Mouse (Mus musculus): ENCODE data around the gene Nfia. TPM values are rescaled to one million over a fixed set of nuclear protein-coding genes. Genes with fewer than 3 reads are reported as not detected.

Gene Nfia
- polyA plus RNA-seq, 1 experiment from 2014 or later, result 54.3 TPM

DNA sequence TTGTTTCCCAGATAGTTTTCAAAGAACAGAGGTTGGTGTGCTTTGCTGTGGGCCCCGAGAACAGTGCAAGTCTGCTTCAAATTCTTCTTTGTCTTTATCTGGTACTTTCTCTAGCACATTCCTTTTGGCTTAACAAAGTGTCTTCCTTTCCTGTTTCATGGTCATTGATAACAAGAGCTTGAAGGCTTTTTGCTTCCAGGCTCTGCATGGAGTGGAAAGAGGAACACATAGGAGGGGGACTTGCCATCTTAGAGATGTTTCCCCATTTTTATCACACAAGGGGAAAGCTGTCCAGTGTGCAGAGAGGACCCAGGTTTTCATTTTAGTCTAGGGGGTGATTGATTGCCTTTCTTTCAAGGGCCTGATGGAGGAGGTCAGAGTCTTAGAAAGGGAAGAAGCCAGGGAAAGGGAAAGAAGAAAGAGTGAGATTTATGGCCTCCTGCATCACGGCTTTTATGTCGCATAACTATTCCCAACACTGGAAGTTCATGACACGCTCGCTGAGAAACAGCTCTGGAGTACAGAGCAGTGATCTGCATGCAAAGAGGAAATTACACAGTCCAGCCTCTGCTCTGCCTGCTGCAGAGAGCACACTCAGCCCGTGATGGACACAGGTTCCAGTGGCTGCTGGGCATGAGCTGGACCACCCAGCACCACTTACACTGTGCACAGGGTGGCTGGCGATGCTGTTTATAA is 67.0 kb downstream of the Nfia start:
- Histone ChIP-seq H3K27me3 (ENCODE audit: control insufficient read depth, insufficient read depth, low read length) (no peaks in the 10 kb centered on the region), H3K4me2 (ENCODE audit: low read length) (peak overlapping the region; percentile 17), H3K4me1 (ENCODE audit: control insufficient read depth in 2 of 2, insufficient read depth in 2 of 2, low read length in 2 of 2) (peaks cover 29 to 72% of the 10 kb centered on the region in 2 experiments), H3K36me3 (ENCODE audit: control insufficient read depth, insufficient read depth, low read length) (no peaks in the 10 kb centered on the region), H3K9me3 (ENCODE audit: control insufficient read depth, low read length) (no peaks in the 10 kb centered on the region), H3K27ac (replicated peaks in 1 of 2; ENCODE audit: control insufficient read depth in 1 of 2, insufficient read depth in 1 of 2, low read depth in 2 of 2, low read length in 2 of 2) (peak overlapping the region; percentile 75 to 91), H3K4me3 (ENCODE audit: control insufficient read depth in 1 of 2, insufficient read depth in 1 of 2, low read depth in 1 of 2, low read length in 2 of 2) (no peak overlapping the region), H3K9ac (ENCODE audit: low read length) (peak overlapping the region; percentile 55)
- ATAC-seq (ENCODE audit: insufficient number of reproducible peaks, insufficient read depth, low FRiP score, low read depth), result peak; percentile 54
- WGBS, result 22% methylated on average over 7 of the region's 7 CpGs

DNA sequence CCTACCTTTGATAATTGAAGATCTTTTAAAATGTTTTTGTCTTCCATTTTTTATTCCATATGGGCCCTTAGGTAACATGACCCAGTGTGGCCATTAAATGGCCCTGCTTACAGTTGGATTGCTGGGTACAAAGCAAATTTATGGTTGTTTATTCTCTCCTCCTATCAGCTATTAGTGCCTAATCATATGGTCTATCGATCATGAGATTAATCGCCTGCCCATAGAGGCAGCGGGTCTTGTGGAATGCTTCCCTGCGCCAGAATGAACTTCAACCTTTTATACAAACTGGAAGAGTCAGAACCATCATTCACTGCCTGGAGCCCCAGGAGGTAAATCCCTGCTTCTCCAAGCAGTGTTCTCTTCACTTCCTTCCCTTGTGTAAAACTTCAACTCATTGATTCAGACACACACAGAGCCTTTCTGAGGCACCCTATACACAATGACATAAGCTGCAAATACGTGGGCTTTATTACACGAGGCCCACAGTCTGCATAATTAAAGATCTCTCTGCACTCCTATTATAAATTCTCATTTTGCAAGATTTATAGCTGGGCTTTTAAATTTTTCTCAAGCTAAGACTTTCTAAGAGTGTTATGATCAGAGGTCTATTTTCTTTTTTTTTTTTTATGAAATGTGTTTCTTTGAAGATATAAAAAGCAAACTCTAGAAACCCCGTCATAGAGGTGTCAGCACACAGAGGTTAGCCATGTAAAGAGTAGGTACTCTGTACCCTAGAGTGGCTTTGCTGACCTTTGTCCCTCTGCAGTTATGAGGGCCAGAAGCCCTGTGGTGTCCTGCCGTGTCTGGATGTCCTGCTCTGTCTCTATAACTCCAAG is 67.9 kb downstream of the Nfia start:
- H3K9ac ChIP-seq (ENCODE audit: low read length), result peak overlapping the region; percentile 55
- no peak overlapping the region; the same call in 1 of the 2 replicates for H3K4me2 ChIP-seq (ENCODE audit: low read length)
- H3K27ac ChIP-seq (replicated peaks in 1 of 2; ENCODE audit: control insufficient read depth in 1 of 2, insufficient read depth in 1 of 2, low read depth in 2 of 2, low read length in 2 of 2), result peak overlapping the region; percentile 75 to 91
- ATAC-seq (ENCODE audit: insufficient number of reproducible peaks, insufficient read depth, low FRiP score, low read depth), result no peak
- peaks cover 32 to 73% of the 10 kb centered on the region in 2 experiments for H3K4me1 ChIP-seq (ENCODE audit: control insufficient read depth in 2 of 2, insufficient read depth in 2 of 2, low read length in 2 of 2)
- no peak overlapping the region for H3K4me3 ChIP-seq (ENCODE audit: control insufficient read depth in 1 of 2, insufficient read depth in 1 of 2, low read depth in 1 of 2, low read length in 2 of 2)
- 72% methylated on average over 8 of the region's 8 CpGs for WGBS
- H3K27me3 ChIP-seq (ENCODE audit: control insufficient read depth, insufficient read depth, low read length), result no peaks in the 10 kb centered on the region
- H3K36me3 ChIP-seq (ENCODE audit: control insufficient read depth, insufficient read depth, low read length), result no peaks in the 10 kb centered on the region
- H3K9me3 ChIP-seq (ENCODE audit: control insufficient read depth, low read length), result no peaks in the 10 kb centered on the region

DNA sequence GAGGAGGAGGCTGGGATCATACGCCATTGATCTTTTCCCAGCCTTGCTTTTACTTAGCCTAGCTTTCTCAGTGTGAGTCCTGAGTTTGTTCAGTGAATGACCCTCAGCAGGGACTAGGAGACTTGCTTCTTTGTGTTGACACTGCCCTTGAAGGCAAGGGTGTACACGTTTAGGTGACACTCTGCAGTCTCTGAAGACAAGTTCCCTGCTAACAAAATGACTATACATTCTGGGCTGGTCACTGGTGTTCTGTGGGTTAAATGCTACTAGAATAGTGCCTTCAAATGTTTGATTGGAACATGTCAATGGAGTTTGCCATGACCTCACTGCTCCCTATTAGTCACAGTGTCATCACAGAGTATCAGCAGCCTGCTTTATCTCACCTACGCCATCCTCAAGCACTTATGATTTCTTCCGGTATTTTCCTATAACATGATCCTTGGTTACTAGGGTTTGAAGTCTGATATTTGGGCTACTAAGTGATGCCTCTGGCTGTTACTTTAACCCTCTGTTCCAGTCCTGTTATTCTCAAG is 68.6 kb downstream of the Nfia start:
- Histone ChIP-seq H3K27ac (replicated peaks in 1 of 2; ENCODE audit: control insufficient read depth in 1 of 2, insufficient read depth in 1 of 2, low read depth in 2 of 2, low read length in 2 of 2) (peak overlapping the region; percentile 34 to 42), H3K9me3 (ENCODE audit: control insufficient read depth, low read length) (no peaks in the 10 kb centered on the region), H3K27me3 (ENCODE audit: control insufficient read depth, insufficient read depth, low read length) (no peaks in the 10 kb centered on the region), H3K4me2 (ENCODE audit: low read length) (peak overlapping the region; percentile 25; the same call in 1 of the 2 replicates), H3K36me3 (ENCODE audit: control insufficient read depth, insufficient read depth, low read length) (no peaks in the 10 kb centered on the region), H3K9ac (ENCODE audit: low read length) (no peak overlapping the region), H3K4me3 (ENCODE audit: control insufficient read depth in 1 of 2, insufficient read depth in 1 of 2, low read depth in 1 of 2, low read length in 2 of 2) (no peak overlapping the region), H3K4me1 (ENCODE audit: control insufficient read depth in 2 of 2, insufficient read depth in 2 of 2, low read length in 2 of 2) (peaks cover 32 to 69% of the 10 kb centered on the region in 2 experiments)
- WGBS, result 29% methylated on average over 4 of the region's 4 CpGs
- no peak for ATAC-seq (ENCODE audit: insufficient number of reproducible peaks, insufficient read depth, low FRiP score, low read depth)

DNA sequence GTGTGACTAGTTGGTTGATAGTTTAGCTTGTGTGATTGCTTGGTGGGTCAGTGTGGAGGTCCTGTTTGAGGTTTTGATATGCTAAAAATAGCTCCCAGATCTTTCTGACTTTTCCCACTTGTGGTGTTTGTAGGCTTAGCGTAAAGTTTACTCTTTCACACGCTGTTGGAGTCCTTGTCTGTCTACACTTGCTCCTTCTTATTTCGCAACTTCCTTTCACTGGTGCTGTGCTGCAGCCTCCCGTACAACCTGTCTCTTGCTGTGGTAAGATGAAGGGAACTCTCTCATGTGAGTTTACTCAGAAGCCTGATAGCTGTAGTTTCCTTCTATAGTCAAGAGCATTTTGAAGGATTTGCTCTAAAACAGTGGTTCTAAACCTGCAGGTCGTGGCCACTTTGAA is 69.2 kb downstream of the Nfia start:
- Histone ChIP-seq H3K4me1 (ENCODE audit: control insufficient read depth in 2 of 2, insufficient read depth in 2 of 2, low read length in 2 of 2) (peaks cover 33 to 73% of the 10 kb centered on the region in 2 experiments), H3K27ac (replicated peaks in 1 of 2; ENCODE audit: control insufficient read depth in 1 of 2, insufficient read depth in 1 of 2, low read depth in 2 of 2, low read length in 2 of 2) (peak overlapping the region; percentile 34 to 39; a peak in 3 of 4 replicates), H3K9me3 (ENCODE audit: control insufficient read depth, low read length) (no peaks in the 10 kb centered on the region), H3K4me2 (ENCODE audit: low read length) (peak overlapping the region; percentile 25), H3K4me3 (ENCODE audit: control insufficient read depth in 1 of 2, insufficient read depth in 1 of 2, low read depth in 1 of 2, low read length in 2 of 2) (no peak overlapping the region), H3K36me3 (ENCODE audit: control insufficient read depth, insufficient read depth, low read length) (peaks cover 2% of the 10 kb centered on the region; the same call in 1 of the 2 replicates), H3K9ac (ENCODE audit: low read length) (no peak overlapping the region), H3K27me3 (ENCODE audit: control insufficient read depth, insufficient read depth, low read length) (no peaks in the 10 kb centered on the region)
- whole genome bisulfite sequencing, result 37% methylated on average over 5 of the region's 5 CpGs
- no peak for ATAC-seq (ENCODE audit: insufficient number of reproducible peaks, insufficient read depth, low FRiP score, low read depth)

DNA sequence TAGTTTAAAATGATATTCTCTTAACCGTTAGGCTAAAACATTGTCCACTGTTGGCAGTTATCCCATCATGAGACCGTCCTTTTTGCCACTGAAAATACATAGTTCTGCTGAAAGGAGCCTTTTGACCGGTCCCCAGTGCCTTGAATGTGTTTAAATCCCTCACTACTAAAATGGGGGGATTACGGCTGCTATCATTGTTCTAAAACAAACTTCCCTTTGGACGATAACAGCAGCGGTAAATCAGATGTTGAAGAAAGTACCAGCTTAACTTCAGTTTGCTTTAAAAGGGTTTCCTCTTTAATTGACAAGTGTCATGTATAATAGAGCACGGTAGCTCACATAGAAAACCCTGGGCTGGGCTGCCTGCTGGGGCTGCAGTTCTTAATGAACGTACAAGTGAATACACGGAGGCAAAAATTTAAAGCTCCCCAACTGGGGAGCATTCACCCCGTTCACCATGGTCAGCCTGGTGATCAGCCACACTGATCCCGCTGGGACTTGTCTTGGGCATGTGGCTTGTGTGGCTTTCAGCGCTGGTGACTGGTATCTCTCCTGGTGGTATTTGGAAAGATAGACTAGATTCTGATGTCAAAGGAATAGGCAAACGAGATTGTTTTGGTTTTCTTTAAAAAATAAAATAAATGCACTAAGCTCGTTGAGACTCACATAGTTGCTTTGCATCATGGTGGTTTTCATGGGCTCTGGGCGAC is 71.6 kb downstream of the Nfia start:
- H3K27ac ChIP-seq (replicated peaks in 1 of 2; ENCODE audit: control insufficient read depth in 1 of 2, insufficient read depth in 1 of 2, low read depth in 2 of 2, low read length in 2 of 2), result peak overlapping the region in 1 of 2 experiments; percentile 45; a peak in 2 of 4 replicates
- ATAC-seq (ENCODE audit: insufficient number of reproducible peaks, insufficient read depth, low FRiP score, low read depth), result no peak
- H3K9ac ChIP-seq (ENCODE audit: low read length), result no peak overlapping the region
- H3K9me3 ChIP-seq (ENCODE audit: control insufficient read depth, low read length), result no peaks in the 10 kb centered on the region
- H3K36me3 ChIP-seq (ENCODE audit: control insufficient read depth, insufficient read depth, low read length), result peaks cover 7% of the 10 kb centered on the region
- no peak overlapping the region for H3K4me3 ChIP-seq (ENCODE audit: control insufficient read depth in 1 of 2, insufficient read depth in 1 of 2, low read depth in 1 of 2, low read length in 2 of 2)
- 68% methylated on average over 15 of the region's 15 CpGs for WGBS
- no peaks in the 10 kb centered on the region for H3K27me3 ChIP-seq (ENCODE audit: control insufficient read depth, insufficient read depth, low read length)
- peaks cover 29 to 64% of the 10 kb centered on the region in 2 experiments for H3K4me1 ChIP-seq (ENCODE audit: control insufficient read depth in 2 of 2, insufficient read depth in 2 of 2, low read length in 2 of 2)
- H3K4me2 ChIP-seq (ENCODE audit: low read length), result no peak overlapping the region

DNA sequence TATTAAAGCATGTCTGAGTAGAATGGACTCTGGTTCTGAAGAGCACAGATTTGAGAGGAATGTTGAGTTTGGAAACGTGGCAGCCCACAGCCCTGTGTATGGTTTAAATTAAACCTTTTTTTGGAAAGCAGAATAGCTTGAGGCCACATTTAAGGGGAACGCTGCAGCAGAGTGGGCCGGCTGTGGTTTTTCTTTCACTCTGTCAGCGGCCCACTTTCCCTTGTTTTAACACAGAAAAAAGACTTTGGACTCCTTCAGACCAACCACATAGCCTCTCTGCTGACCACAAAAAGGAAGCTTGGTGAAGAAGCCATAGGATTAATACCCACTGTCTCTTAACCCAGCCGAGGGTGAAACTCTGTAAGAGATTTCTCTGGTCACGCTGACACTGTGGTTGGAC is 72.4 kb downstream of the Nfia start:
- no peak for ATAC-seq (ENCODE audit: insufficient number of reproducible peaks, insufficient read depth, low FRiP score, low read depth)
- 55% methylated on average over 6 of the region's 6 CpGs for WGBS
- H3K4me3 ChIP-seq (ENCODE audit: control insufficient read depth in 1 of 2, insufficient read depth in 1 of 2, low read depth in 1 of 2, low read length in 2 of 2), result no peak overlapping the region
- H3K4me2 ChIP-seq (ENCODE audit: low read length), result peak overlapping the region; percentile 38
- H3K27me3 ChIP-seq (ENCODE audit: control insufficient read depth, insufficient read depth, low read length), result no peaks in the 10 kb centered on the region
- peaks cover 24 to 57% of the 10 kb centered on the region in 2 experiments for H3K4me1 ChIP-seq (ENCODE audit: control insufficient read depth in 2 of 2, insufficient read depth in 2 of 2, low read length in 2 of 2)
- H3K9me3 ChIP-seq (ENCODE audit: control insufficient read depth, low read length), result no peaks in the 10 kb centered on the region
- no peak overlapping the region for H3K9ac ChIP-seq (ENCODE audit: low read length)
- peak overlapping the region in 1 of 2 experiments; percentile 45; a peak in 2 of 4 replicates for H3K27ac ChIP-seq (replicated peaks in 1 of 2; ENCODE audit: control insufficient read depth in 1 of 2, insufficient read depth in 1 of 2, low read depth in 2 of 2, low read length in 2 of 2)
- peaks cover 7% of the 10 kb centered on the region for H3K36me3 ChIP-seq (ENCODE audit: control insufficient read depth, insufficient read depth, low read length)

DNA sequence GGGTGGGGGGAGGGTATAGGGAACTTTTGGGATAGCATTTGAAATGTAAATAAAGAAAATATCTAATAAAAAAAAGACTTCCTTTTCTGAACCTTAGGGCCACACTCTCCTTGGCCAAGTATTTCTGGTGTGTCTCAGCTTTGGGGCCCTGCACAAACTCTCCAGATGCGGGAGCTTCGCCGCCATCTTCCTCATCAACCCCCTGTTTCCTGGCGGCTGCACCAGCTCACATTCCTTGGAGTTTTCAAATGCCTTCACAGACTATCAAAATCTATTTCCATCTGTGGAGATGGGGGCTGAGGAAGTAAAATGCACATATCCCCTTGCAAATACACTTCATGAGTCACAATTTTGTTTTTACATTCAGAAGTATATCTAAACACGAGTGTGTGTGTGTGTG is 75.1 kb downstream of the Nfia start:
- Histone ChIP-seq H3K27me3 (ENCODE audit: control insufficient read depth, insufficient read depth, low read length) (no peaks in the 10 kb centered on the region), H3K9ac (ENCODE audit: low read length) (no peak overlapping the region), H3K4me2 (ENCODE audit: low read length) (0 out of 2 replicates have a peak overlapping the region, but pooled peaks have one; percentile 5), H3K4me3 (ENCODE audit: control insufficient read depth in 1 of 2, insufficient read depth in 1 of 2, low read depth in 1 of 2, low read length in 2 of 2) (no peak overlapping the region), H3K27ac (replicated peaks in 1 of 2; ENCODE audit: control insufficient read depth in 1 of 2, insufficient read depth in 1 of 2, low read depth in 2 of 2, low read length in 2 of 2) (peak overlapping the region; percentile 44 to 64; a peak in 2 of 4 replicates), H3K9me3 (ENCODE audit: control insufficient read depth, low read length) (no peaks in the 10 kb centered on the region), H3K36me3 (ENCODE audit: control insufficient read depth, insufficient read depth, low read length) (peaks cover 7% of the 10 kb centered on the region), H3K4me1 (ENCODE audit: control insufficient read depth in 2 of 2, insufficient read depth in 2 of 2, low read length in 2 of 2) (peaks cover 14 to 45% of the 10 kb centered on the region in 2 experiments)
- ATAC-seq (ENCODE audit: insufficient number of reproducible peaks, insufficient read depth, low FRiP score, low read depth), result no peak
- WGBS, result 20% methylated on average over 5 of the region's 5 CpGs

All from heart, embryonic 14.5 days (tissue).